In the genomic region with DNA sequence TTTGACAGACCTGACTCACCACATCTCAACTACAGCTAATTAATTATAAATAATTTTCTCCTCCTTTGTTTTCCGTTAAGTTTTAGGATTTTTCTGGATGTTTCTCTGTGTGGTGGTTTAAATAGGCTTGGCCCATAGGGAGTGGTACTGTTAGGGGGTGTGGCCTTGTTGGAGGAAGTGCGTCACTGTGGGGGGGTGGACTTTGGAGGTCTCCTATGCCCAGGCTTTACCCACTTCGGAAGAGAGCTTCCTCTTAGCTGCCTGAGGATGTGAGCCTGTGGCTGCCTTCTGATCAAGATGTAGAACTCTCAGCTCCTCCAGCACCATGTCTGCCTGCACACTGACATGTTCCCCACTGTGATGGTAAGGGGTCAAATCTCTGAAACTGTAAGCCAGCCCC, we compare ENCODE assay signal across 21 mouse cellular contexts.
"Had no signal": no experiment of that assay in that cellular context is flagged by ENCODE, and none has a peak within 500 bp of the region (broad histone marks: within the 10 kb centered on the region; RNA-seq: fewer than 3 reads in every experiment).

No protein-coding gene starts in this region.

- DNase-seq: lung, adult 2 months; lung, postnatal 14 days; lung, postnatal 36 days; midbrain, embryonic 14.5 days; retina, postnatal 1 day; right cerebral cortex, adult 18-20 months; right cerebral cortex, postnatal 25 days; right cerebral cortex, postnatal 4 days; spleen, adult 18-20 months; thymus, adult 18-20 months; thymus, postnatal 14 days; thymus, postnatal 36 days had no signal

- H3K4me1 ChIP-seq: lung, embryonic 15.5 days; midbrain, embryonic 10.5 days; midbrain, embryonic 12.5 days; neural tube, embryonic 13.5 days had no signal

- H3K4me2 ChIP-seq: lung, embryonic 15.5 days; midbrain, embryonic 12.5 days; neural tube, embryonic 13.5 days; neural tube, embryonic 15.5 days had no signal

- H3K4me3 ChIP-seq: lung, embryonic 15.5 days; midbrain, embryonic 10.5 days; midbrain, embryonic 12.5 days; myocyte; neural tube, embryonic 13.5 days; neural tube, embryonic 15.5 days had no signal

- H3K27ac ChIP-seq: lung, embryonic 15.5 days; macrophage; midbrain, embryonic 10.5 days; midbrain, embryonic 12.5 days; neural tube, embryonic 13.5 days; neural tube, embryonic 15.5 days had no signal

- H3K9ac ChIP-seq: lung, embryonic 15.5 days; midbrain, embryonic 12.5 days; neural tube, embryonic 13.5 days; neural tube, embryonic 15.5 days had no signal

- H3K9me3 ChIP-seq: lung, embryonic 15.5 days; midbrain, embryonic 10.5 days; midbrain, embryonic 12.5 days; neural tube, embryonic 13.5 days; neural tube, embryonic 15.5 days had no signal

- ATAC-seq: lung, postnatal 0 days; midbrain, embryonic 16.5 days had no signal

- H3K27me3 ChIP-seq: lung, embryonic 15.5 days; midbrain, embryonic 12.5 days; neural tube, embryonic 13.5 days; neural tube, embryonic 15.5 days had no signal

- H3K36me3 ChIP-seq: lung, embryonic 15.5 days; midbrain, embryonic 10.5 days; midbrain, embryonic 12.5 days; neural tube, embryonic 13.5 days; neural tube, embryonic 15.5 days had no signal
